Mouse (Mus musculus): ENCODE results near the gene Lef1. TPM values are rescaled to one million over a fixed set of nuclear protein-coding genes. Genes with fewer than 3 reads are reported as not detected.

Gene Lef1
- polyA plus RNA-seq, 1 experiment: not detected

GRCm38 (mm10) chr3:131154576-131154975 is 44.3 kb downstream of the Lef1 start:
- H3K4me3 ChIP-seq (ENCODE audit: insufficient read depth, low read length): no peak overlapping the region
- TF ChIP-seq POLR2A (IDR thresholded peaks at IDR 0.05; ENCODE audit: borderline replicate concordance, low read depth, low read length) (no peak), CTCF (IDR thresholded peaks at IDR 0.05; ENCODE audit: low read depth, low read length) (no peak)
- H3K27ac ChIP-seq (ENCODE audit: insufficient read depth, low read depth, low read length): no peak overlapping the region
- H3K4me1 ChIP-seq (ENCODE audit: control insufficient read depth, insufficient read depth, low read length): no peaks in the 10 kb centered on the region

- no peak for TF ChIP-seq CTCF (IDR thresholded peaks at IDR 0.05; ENCODE audit: low read depth, low read length)
- no peak for TF ChIP-seq POLR2A (IDR thresholded peaks at IDR 0.05; ENCODE audit: borderline replicate concordance, low read depth, low read length)
- no peak overlapping the region for H3K27ac ChIP-seq (ENCODE audit: insufficient read depth, low read depth, low read length)
- no peak overlapping the region for H3K4me3 ChIP-seq (ENCODE audit: insufficient read depth, low read length)
- peaks cover 4% of the 10 kb centered on the region; the same call in 1 of the 2 replicates for H3K4me1 ChIP-seq (ENCODE audit: control insufficient read depth, insufficient read depth, low read length)
Observed at GRCm38 (mm10) chr3:131155066-131155465, 44.8 kb downstream of the Lef1 start.

- TF ChIP-seq POLR2A (IDR thresholded peaks at IDR 0.05; ENCODE audit: borderline replicate concordance, low read depth, low read length): no peak
- TF ChIP-seq CTCF (IDR thresholded peaks at IDR 0.05; ENCODE audit: low read depth, low read length): no peak
- Histone ChIP-seq H3K4me1 (ENCODE audit: control insufficient read depth, insufficient read depth, low read length) (peaks cover 7% of the 10 kb centered on the region), H3K4me3 (ENCODE audit: insufficient read depth, low read length) (no peak overlapping the region), H3K27ac (ENCODE audit: insufficient read depth, low read depth, low read length) (no peak overlapping the region)
Observed at GRCm38 (mm10) chr3:131155657-131156056, 45.4 kb downstream of the Lef1 start.

GRCm38 (mm10) chr3:131156377-131156776 is 46.1 kb downstream of the Lef1 start:
- Histone ChIP-seq H3K4me1 (ENCODE audit: control insufficient read depth, insufficient read depth, low read length) (peaks cover 7% of the 10 kb centered on the region), H3K27ac (ENCODE audit: insufficient read depth, low read depth, low read length) (no peak overlapping the region)
- TF ChIP-seq CTCF (IDR thresholded peaks at IDR 0.05; ENCODE audit: low read depth, low read length): no peak
- no peak for TF ChIP-seq POLR2A (IDR thresholded peaks at IDR 0.05; ENCODE audit: borderline replicate concordance, low read depth, low read length)

GRCm38 (mm10) chr3:131157471-131157870 is 47.2 kb downstream of the Lef1 start:
- TF ChIP-seq POLR2A (IDR thresholded peaks at IDR 0.05; ENCODE audit: borderline replicate concordance, low read depth, low read length) (no peak), CTCF (IDR thresholded peaks at IDR 0.05; ENCODE audit: low read depth, low read length) (no peak)
- Histone ChIP-seq H3K4me3 (ENCODE audit: insufficient read depth, low read length) (no peak overlapping the region), H3K4me1 (ENCODE audit: control insufficient read depth, insufficient read depth, low read length) (peaks cover 7% of the 10 kb centered on the region), H3K27ac (ENCODE audit: insufficient read depth, low read depth, low read length) (no peak overlapping the region)

More at GRCm38 (mm10) chr3:131156377-131156776, 46.1 kb downstream of the Lef1 start:
- no peak overlapping the region for H3K4me3 ChIP-seq (ENCODE audit: insufficient read depth, low read length)

GRCm38 (mm10) chr3:131159204-131159760 is 49.0 kb downstream of the Lef1 start:
- Histone ChIP-seq H3K4me3 (ENCODE audit: insufficient read depth, low read length) (no peak overlapping the region), H3K27ac (ENCODE audit: insufficient read depth, low read depth, low read length) (no peak overlapping the region), H3K4me1 (ENCODE audit: control insufficient read depth, insufficient read depth, low read length) (peaks cover 7% of the 10 kb centered on the region)
- no peak for TF ChIP-seq POLR2A (IDR thresholded peaks at IDR 0.05; ENCODE audit: borderline replicate concordance, low read depth, low read length)

GRCm38 (mm10) chr3:131159881-131160615 is 49.8 kb downstream of the Lef1 start:
- peaks cover 7% of the 10 kb centered on the region for H3K4me1 ChIP-seq (ENCODE audit: control insufficient read depth, insufficient read depth, low read length)
- no peak overlapping the region for H3K27ac ChIP-seq (ENCODE audit: insufficient read depth, low read depth, low read length)
- no peak overlapping the region for H3K4me3 ChIP-seq (ENCODE audit: insufficient read depth, low read length)
- TF ChIP-seq CTCF (IDR thresholded peaks at IDR 0.05; ENCODE audit: low read depth, low read length): no peak
- no peak for TF ChIP-seq POLR2A (IDR thresholded peaks at IDR 0.05; ENCODE audit: borderline replicate concordance, low read depth, low read length)

- TF ChIP-seq POLR2A (IDR thresholded peaks at IDR 0.05; ENCODE audit: borderline replicate concordance, low read depth, low read length) (no peak), CTCF (IDR thresholded peaks at IDR 0.05; ENCODE audit: low read depth, low read length) (no peak)
- Histone ChIP-seq H3K27ac (ENCODE audit: insufficient read depth, low read depth, low read length) (no peak overlapping the region), H3K4me3 (ENCODE audit: insufficient read depth, low read length) (no peak overlapping the region), H3K4me1 (ENCODE audit: control insufficient read depth, insufficient read depth, low read length) (peaks cover 7% of the 10 kb centered on the region)
Observed at GRCm38 (mm10) chr3:131160921-131161320, 50.6 kb downstream of the Lef1 start.

- no peak overlapping the region for H3K27ac ChIP-seq (ENCODE audit: insufficient read depth, low read depth, low read length)
- no peak overlapping the region for H3K4me3 ChIP-seq (ENCODE audit: insufficient read depth, low read length)
- TF ChIP-seq CTCF (IDR thresholded peaks at IDR 0.05; ENCODE audit: low read depth, low read length) (no peak), POLR2A (IDR thresholded peaks at IDR 0.05; ENCODE audit: borderline replicate concordance, low read depth, low read length) (no peak)
- H3K4me1 ChIP-seq (ENCODE audit: control insufficient read depth, insufficient read depth, low read length): no peaks in the 10 kb centered on the region
Observed at GRCm38 (mm10) chr3:131167731-131168130, 57.5 kb downstream of the Lef1 start.

- Histone ChIP-seq H3K4me1 (ENCODE audit: control insufficient read depth, insufficient read depth, low read length) (no peaks in the 10 kb centered on the region), H3K27ac (ENCODE audit: insufficient read depth, low read depth, low read length) (no peak overlapping the region), H3K4me3 (ENCODE audit: insufficient read depth, low read length) (no peak overlapping the region)
- TF ChIP-seq POLR2A (IDR thresholded peaks at IDR 0.05; ENCODE audit: borderline replicate concordance, low read depth, low read length) (no peak), CTCF (IDR thresholded peaks at IDR 0.05; ENCODE audit: low read depth, low read length) (no peak)
Observed at GRCm38 (mm10) chr3:131169161-131169560, 58.9 kb downstream of the Lef1 start.

Data from bone marrow macrophage, adult 2 months (primary cell).